24 mouse cellular contexts compared by ENCODE assay signal in genomic region chr9:48889093-48889492, GRCm38 (mm10). TPM values are rescaled to one million over a fixed set of nuclear protein-coding genes. Genes with fewer than 3 reads are reported as not detected.
DNase-seq lines count a peak whose midpoint lies in the region; TF ChIP-seq lines count a peak whose summit lies in the region.
"Had no signal": no experiment of that assay in that cellular context is flagged by ENCODE, and none has a peak within 500 bp of the region (broad histone marks: within the 10 kb centered on the region; RNA-seq: fewer than 3 reads in every experiment).

No protein-coding gene starts in this region.

- no peak overlapping the region for H3K9ac ChIP-seq in ES-Bruce4 (ENCODE audit: low read depth, poor library complexity, severe bottlenecking)
- H3K9ac ChIP-seq: embryonic facial prominence, embryonic 13.5 days; embryonic facial prominence, embryonic 15.5 days; forebrain, embryonic 12.5 days had no signal

- no peak overlapping the region for H3K4me3 ChIP-seq in ES-Bruce4 (ENCODE audit: low read depth, low read length)
- H3K4me3 ChIP-seq: embryonic facial prominence, embryonic 13.5 days; embryonic facial prominence, embryonic 15.5 days; erythroblast, embryonic 14.5 days; forebrain, embryonic 10.5 days; forebrain, embryonic 12.5 days had no signal

- no peak for TF ChIP-seq CTCF in ES-Bruce4 (IDR thresholded peaks at IDR 0.05; ENCODE audit: low read depth, low read length)

- DNase-seq in R1 (ENCODE audit: low read depth, low spot score) = peak; percentile 63
- peak; percentile 56 for DNase-seq in ZHBTc4 (ENCODE audit: low read depth, low spot score)
- no peak for DNase-seq in spleen, postnatal 36 days (ENCODE audit: low spot score in 2 of 2)
- DNase-seq in adrenal gland, adult 2 months = no peak
- DNase-seq: adrenal gland, adult 8-10 months; adrenal gland, postnatal 14 days; adrenal gland, postnatal 36 days; B cell, adult 2 months; cerebellum, adult 11-12 months; cerebellum, adult 2 months; cerebellum, adult 9-10 months; cerebellum, postnatal 10 days; cerebellum, postnatal 25 days; embryo, embryonic 11 days had no signal

- peaks cover 6% of the 10 kb centered on the region for H3K4me1 ChIP-seq in ES-Bruce4 (ENCODE audit: control insufficient read depth, insufficient read depth, low read length)
- H3K4me1 ChIP-seq: embryonic facial prominence, embryonic 13.5 days; embryonic facial prominence, embryonic 15.5 days had no signal

- H3K36me3 ChIP-seq in ES-Bruce4 (ENCODE audit: control insufficient read depth, insufficient read depth, low read length, poor library complexity, severe bottlenecking) = no peaks in the 10 kb centered on the region
- H3K36me3 ChIP-seq: embryonic facial prominence, embryonic 13.5 days; embryonic facial prominence, embryonic 15.5 days; forebrain, embryonic 10.5 days; forebrain, embryonic 12.5 days; G1E had no signal

- TF ChIP-seq EP300 in ES-Bruce4 (IDR thresholded peaks at IDR 0.05; ENCODE audit: insufficient read depth, low read depth, low read length) = peak; percentile 81

- H3K27ac ChIP-seq in ES-Bruce4 (ENCODE audit: insufficient read depth, low read length) = no peak overlapping the region
- H3K27ac ChIP-seq: embryonic facial prominence, embryonic 13.5 days; embryonic facial prominence, embryonic 15.5 days; forebrain, embryonic 10.5 days; forebrain, embryonic 12.5 days had no signal

- TF ChIP-seq POLR2A in ES-Bruce4 (IDR thresholded peaks at IDR 0.05; ENCODE audit: insufficient read depth, low read length) = no peak

- H3K9me3 ChIP-seq in ES-Bruce4 (replicated peaks; ENCODE audit: control insufficient read depth, insufficient read depth, low read length, poor library complexity, severe bottlenecking) = peaks cover 5% of the 10 kb centered on the region
- H3K9me3 ChIP-seq: embryonic facial prominence, embryonic 13.5 days; embryonic facial prominence, embryonic 15.5 days; forebrain, embryonic 10.5 days; forebrain, embryonic 12.5 days; G1E had no signal

- H3K27me3 ChIP-seq in ES-Bruce4 (ENCODE audit: control insufficient read depth, insufficient read depth, low read length, poor library complexity, severe bottlenecking) = no peaks in the 10 kb centered on the region

RNA-seq across cellular contexts. Expression of gene Htr3a, which starts 21.8 kb away (rescaled TPM):
- not detected in 2 replicates for polyA plus RNA-seq in ES-Bruce4 (2011; ENCODE audit: insufficient read depth, insufficient read length, low read depth, missing spikeins)
- 1 to 10 TPM; 4.6 to 5.1 TPM for total RNA-seq in adrenal gland, adult 2 months (2021)
- 6.8 and 7.1 TPM in 2 replicates for polyA plus RNA-seq in adrenal gland, adult 2 months (2012; rRNA removed)
- total RNA-seq: CH12.LX, G1E had no signal
- polyA plus RNA-seq: CD4-positive, CD25-positive, alpha-beta regulatory T cell, adult 4 months; G1E; Patski had no signal

RNA-seq across cellular contexts. Expression of gene Zbtb16, which starts 53.1 kb away (rescaled TPM):
- polyA plus RNA-seq in ES-Bruce4 (2011; ENCODE audit: insufficient read depth, insufficient read length, low read depth, missing spikeins) = 0.49 TPM in 1 of 2 replicates, not detected in the other
- total RNA-seq in adrenal gland, adult 2 months (2021) = 10 to 100 TPM; 25.6 to 73.3 TPM
- polyA plus RNA-seq in adrenal gland, adult 2 months (2012; rRNA removed) = 17.7 and 20.4 TPM in 2 replicates
- polyA plus RNA-seq: CD4-positive, CD25-positive, alpha-beta regulatory T cell, adult 4 months had no signal

Comparison
In these comparisons a context has a peak if more than half of its experiments do, and no peak if none do; other contexts are left out.
1. DNase-seq: peak in R1 (single experiment) and ZHBTc4 (single experiment); none in spleen, postnatal 36 days (0 of 2) and adrenal gland, adult 2 months (single experiment).
2. RNA of gene Zbtb16, which starts 53.1 kb away (polyA plus RNA-seq): 17.7 to 20.4 TPM in adrenal gland, adult 2 months; 0.49 TPM in ES-Bruce4; every median in the first group is over 10 times any median in the second.